Mouse (Mus musculus): ENCODE measurements around the gene Lgals1. TPM values are rescaled to one million over a fixed set of nuclear protein-coding genes. Genes with fewer than 3 reads are reported as not detected.

Lgals1 gene
- polyA plus RNA-seq, 1 experiment: 13,722 TPM

GRCm38 (mm10) chr15:78919914-78920313 lies 6.6 kb upstream of the Lgals1 start:
- Histone ChIP-seq H3K36me3 (ENCODE audit: control insufficient read depth, insufficient read depth) (no peaks in the 10 kb centered on the region), H3K4me2 (ENCODE audit: low read depth) (no peak overlapping the region), H3ac (ENCODE audit: control insufficient read depth, insufficient read length) (no peak overlapping the region), H3K4me3 (no peak overlapping the region), H3K27me3 (ENCODE audit: control insufficient read depth, insufficient read depth, insufficient read length) (no peaks in the 10 kb centered on the region), H3K79me2 (ENCODE audit: control insufficient read depth, insufficient read depth) (peaks cover 8% of the 10 kb centered on the region)
- TF ChIP-seq USF1 (IDR thresholded peaks at IDR 0.05; ENCODE audit: low read depth) (no peak), POLR2A (IDR thresholded peaks at IDR 0.05; ENCODE audit: insufficient read length, low read depth) (no peak), MYOG (IDR thresholded peaks at IDR 0.05; ENCODE audit: control insufficient read depth in 1 of 3, insufficient read depth in 1 of 3, insufficient read length in 2 of 3, low read depth in 2 of 3) (no peak), REST (IDR thresholded peaks at IDR 0.05; ENCODE audit: insufficient read depth, insufficient read length) (no peak), SRF (IDR thresholded peaks at IDR 0.05; ENCODE audit: control insufficient read depth, insufficient read length, low read depth) (no peak), MAX (IDR thresholded peaks at IDR 0.05; ENCODE audit: low read depth) (no peak), MYOD1 (IDR thresholded peaks at IDR 0.05; ENCODE audit: control insufficient read depth in 1 of 3, insufficient read length in 2 of 3, low read depth in 2 of 3) (no peak), E2F4 (IDR thresholded peaks at IDR 0.05; ENCODE audit: insufficient read depth) (no peak), CEBPB (IDR thresholded peaks at IDR 0.05; ENCODE audit: insufficient read depth, poor library complexity, severe bottlenecking) (no peak), POLR2AphosphoS2 (IDR thresholded peaks at IDR 0.05; ENCODE audit: insufficient read length, low read depth) (no peak)

GRCm38 (mm10) chr15:78922700-78923099 lies 3.8 kb upstream of the Lgals1 start:
- no peak overlapping the region for H3ac ChIP-seq (ENCODE audit: control insufficient read depth, insufficient read length)
- H3K27me3 ChIP-seq (ENCODE audit: control insufficient read depth, insufficient read depth, insufficient read length): no peaks in the 10 kb centered on the region
- H3K4me2 ChIP-seq (ENCODE audit: low read depth): no peak overlapping the region
- H3K79me2 ChIP-seq (ENCODE audit: control insufficient read depth, insufficient read depth): peaks cover 13% of the 10 kb centered on the region
- no peaks in the 10 kb centered on the region for H3K36me3 ChIP-seq (ENCODE audit: control insufficient read depth, insufficient read depth)
- H3K4me3 ChIP-seq: no peak overlapping the region
- TF ChIP-seq CEBPB (IDR thresholded peaks at IDR 0.05; ENCODE audit: insufficient read depth, poor library complexity, severe bottlenecking) (no peak), MAX (IDR thresholded peaks at IDR 0.05; ENCODE audit: low read depth) (no peak), MYOG (IDR thresholded peaks at IDR 0.05; ENCODE audit: control insufficient read depth in 1 of 3, insufficient read depth in 1 of 3, insufficient read length in 2 of 3, low read depth in 2 of 3) (no peak), POLR2AphosphoS2 (IDR thresholded peaks at IDR 0.05; ENCODE audit: insufficient read length, low read depth) (no peak), TCF12 (IDR thresholded peaks at IDR 0.05; ENCODE audit: insufficient read depth, poor library complexity, severe bottlenecking) (no peak), E2F4 (IDR thresholded peaks at IDR 0.05; ENCODE audit: insufficient read depth) (no peak), TCF3 (IDR thresholded peaks at IDR 0.05; ENCODE audit: insufficient read length, low read depth) (no peak), MYOD1 (IDR thresholded peaks at IDR 0.05; ENCODE audit: control insufficient read depth in 1 of 3, insufficient read length in 2 of 3, low read depth in 2 of 3) (no peak), REST (IDR thresholded peaks at IDR 0.05; ENCODE audit: insufficient read depth, insufficient read length) (no peak), USF1 (IDR thresholded peaks at IDR 0.05; ENCODE audit: low read depth) (no peak), SRF (IDR thresholded peaks at IDR 0.05; ENCODE audit: control insufficient read depth, insufficient read length, low read depth) (no peak), POLR2A (IDR thresholded peaks at IDR 0.05; ENCODE audit: insufficient read length, low read depth) (no peak)

- no peaks in the 10 kb centered on the region for H3K27me3 ChIP-seq (ENCODE audit: control insufficient read depth, insufficient read depth, insufficient read length)
- peaks cover 3% of the 10 kb centered on the region for H3K36me3 ChIP-seq (ENCODE audit: control insufficient read depth, insufficient read depth)
- H3K79me2 ChIP-seq (ENCODE audit: control insufficient read depth, insufficient read depth): peaks cover 18% of the 10 kb centered on the region
- no peak for TF ChIP-seq REST (IDR thresholded peaks at IDR 0.05; ENCODE audit: insufficient read depth, insufficient read length)
- TF ChIP-seq POLR2AphosphoS2 (IDR thresholded peaks at IDR 0.05; ENCODE audit: insufficient read length, low read depth): no peak
- TF ChIP-seq USF1 (IDR thresholded peaks at IDR 0.05; ENCODE audit: low read depth): no peak
- no peak for TF ChIP-seq MYOG (IDR thresholded peaks at IDR 0.05; ENCODE audit: control insufficient read depth in 1 of 3, insufficient read depth in 1 of 3, insufficient read length in 2 of 3, low read depth in 2 of 3)
- no peak for TF ChIP-seq E2F4 (IDR thresholded peaks at IDR 0.05; ENCODE audit: insufficient read depth)
- TF ChIP-seq MYOD1 (IDR thresholded peaks at IDR 0.05; ENCODE audit: control insufficient read depth in 1 of 3, insufficient read length in 2 of 3, low read depth in 2 of 3): no peak
- TF ChIP-seq POLR2A (IDR thresholded peaks at IDR 0.05; ENCODE audit: insufficient read length, low read depth): no peak
- no peak for TF ChIP-seq TCF12 (IDR thresholded peaks at IDR 0.05; ENCODE audit: insufficient read depth, poor library complexity, severe bottlenecking)
- no peak for TF ChIP-seq MAX (IDR thresholded peaks at IDR 0.05; ENCODE audit: low read depth)
- TF ChIP-seq SRF (IDR thresholded peaks at IDR 0.05; ENCODE audit: control insufficient read depth, insufficient read length, low read depth): no peak
- TF ChIP-seq CEBPB (IDR thresholded peaks at IDR 0.05; ENCODE audit: insufficient read depth, poor library complexity, severe bottlenecking): no peak
- TF ChIP-seq TCF3 (IDR thresholded peaks at IDR 0.05; ENCODE audit: insufficient read length, low read depth): no peak
- no peak overlapping the region for H3ac ChIP-seq (ENCODE audit: control insufficient read depth, insufficient read length)
- H3K4me2 ChIP-seq (ENCODE audit: low read depth): no peak overlapping the region
- no peak overlapping the region for H3K4me3 ChIP-seq
Measured at GRCm38 (mm10) chr15:78923585-78923984, 2.9 kb upstream of the Lgals1 start.

GRCm38 (mm10) chr15:78925129-78925528 lies 1.4 kb upstream of the Lgals1 start:
- Histone ChIP-seq H3ac (ENCODE audit: control insufficient read depth, insufficient read length) (no peak overlapping the region), H3K4me3 (peak overlapping the region; percentile 100), H3K36me3 (ENCODE audit: control insufficient read depth, insufficient read depth) (peaks cover 17% of the 10 kb centered on the region), H3K79me2 (ENCODE audit: control insufficient read depth, insufficient read depth) (peaks cover 25% of the 10 kb centered on the region), H3K4me2 (ENCODE audit: low read depth) (peak overlapping the region; percentile 100), H3K27me3 (ENCODE audit: control insufficient read depth, insufficient read depth, insufficient read length) (no peaks in the 10 kb centered on the region)
- TF ChIP-seq TCF3 (IDR thresholded peaks at IDR 0.05; ENCODE audit: insufficient read length, low read depth): no peak
- TF ChIP-seq POLR2A (IDR thresholded peaks at IDR 0.05; ENCODE audit: insufficient read length, low read depth): peak; percentile 31
